Mouse (Mus musculus): ENCODE results near the gene Napa.
A peak's percentile ranks its signal among the peaks of the same experiment; 100 is the strongest.

The Napa gene

DNA sequence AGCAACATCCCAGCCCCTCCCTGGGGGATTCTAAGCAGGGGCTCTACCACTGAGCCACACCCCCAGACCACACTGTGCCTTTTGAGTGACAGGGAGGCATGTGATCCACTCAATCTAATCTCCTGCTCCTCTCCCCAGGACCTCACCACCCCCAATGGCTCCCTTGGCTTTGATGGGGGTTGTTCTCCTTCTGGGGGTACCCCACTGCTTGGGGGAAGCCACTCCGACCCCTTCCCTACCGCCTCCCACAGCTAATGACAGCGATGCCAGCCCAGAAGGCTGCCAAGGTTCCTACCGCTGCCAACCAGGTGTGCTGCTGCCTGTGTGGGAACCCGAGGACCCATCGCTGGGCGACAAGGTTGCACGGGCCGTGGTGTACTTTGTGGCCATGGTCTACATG lies 35.4 kb downstream of the Napa start:
- no peak for DNase-seq

DNA sequence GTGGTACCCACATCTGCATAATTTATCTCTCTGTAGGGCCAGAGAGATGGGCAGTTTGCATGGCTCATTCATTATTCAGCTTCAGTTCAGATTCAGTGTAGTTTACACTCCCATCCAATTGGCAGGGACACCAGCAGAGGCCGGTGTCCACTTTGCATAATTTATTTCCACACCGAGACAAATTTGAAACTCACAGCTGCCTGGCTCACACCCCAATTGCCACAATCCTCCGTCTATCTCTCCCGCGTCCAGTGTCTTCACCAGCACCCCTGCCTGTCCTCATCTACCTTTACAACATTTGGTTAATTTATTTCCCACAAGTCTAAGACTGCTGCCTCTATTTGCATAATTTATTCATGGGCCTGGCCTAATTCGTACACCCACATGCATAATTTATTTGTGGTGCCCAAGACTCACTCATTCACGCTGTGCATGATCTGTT lies 36.7 kb downstream of the Napa start:
- DNase-seq, result no peak

DNA sequence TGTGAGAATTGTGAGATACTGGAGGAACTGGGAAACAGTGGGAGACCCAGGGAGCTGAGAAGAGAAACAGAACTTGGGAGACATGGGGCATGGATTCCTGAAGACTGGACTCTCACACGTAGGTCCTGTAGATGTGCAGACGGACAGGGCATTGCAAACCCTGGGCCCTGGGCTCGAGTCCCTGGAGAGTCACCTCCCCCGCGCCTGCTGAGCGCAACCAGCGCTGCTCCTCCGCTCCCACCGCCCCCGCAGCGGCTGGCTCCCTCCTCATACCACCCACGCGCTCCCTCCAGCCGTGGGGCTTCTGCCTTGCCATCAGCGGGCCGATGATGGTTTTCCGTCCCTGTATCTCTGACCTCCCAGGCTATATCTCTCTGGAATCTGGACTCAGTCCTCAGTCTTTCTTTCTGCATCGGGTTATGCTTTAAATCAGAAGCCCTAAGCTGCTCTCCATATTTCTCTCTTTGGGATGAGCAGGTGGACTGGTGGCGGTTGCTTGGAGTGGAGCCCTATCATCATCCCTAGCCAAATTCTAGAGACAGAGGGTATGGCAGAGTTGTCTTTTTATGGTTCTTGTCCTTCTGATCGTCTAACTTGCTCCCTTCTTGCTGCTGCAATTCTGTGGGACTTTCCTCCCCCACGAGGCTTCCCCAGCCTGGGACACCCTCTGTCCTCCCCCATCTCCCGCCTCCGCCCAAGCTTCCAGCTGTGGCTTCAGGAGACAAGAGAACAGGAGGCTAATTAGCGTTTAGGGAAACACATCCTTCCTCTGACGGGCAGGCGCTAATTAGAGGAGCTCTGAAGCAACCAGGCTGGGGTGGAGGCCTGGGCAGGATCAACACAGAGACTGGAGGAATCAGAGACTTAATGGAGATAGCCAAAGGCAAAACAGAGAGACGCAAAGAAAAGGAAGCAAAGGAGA lies 48.5 kb downstream of the Napa start:
- peak; percentile 72 to 78 for DNase-seq

DNA sequence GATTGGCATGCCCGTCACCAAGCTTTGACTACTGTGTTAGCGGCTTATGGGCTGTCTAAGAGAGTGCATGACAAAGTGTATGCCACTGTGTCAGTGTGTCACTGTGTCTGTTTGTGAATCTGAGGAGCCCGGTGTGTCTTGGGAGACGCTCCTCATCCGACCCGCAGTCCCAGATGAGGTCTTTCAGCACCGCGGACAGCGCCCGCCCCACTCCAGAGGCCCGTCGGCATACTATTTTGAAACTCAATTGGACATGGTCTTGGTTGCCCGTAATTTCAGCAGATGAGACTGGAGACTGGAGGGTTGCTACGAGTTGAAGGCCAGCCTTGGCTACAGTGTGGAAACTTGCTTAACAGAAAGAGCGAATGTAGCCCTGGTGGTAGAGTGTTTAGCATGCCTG lies 49.4 kb downstream of the Napa start:
- peak in 1 of 2 experiments; percentile 36 for DNase-seq

GRCm38 (mm10) chr7:16149241-16149640 lies 51.0 kb downstream of the Napa start:
- peak; percentile 91 to 92 for DNase-seq

- no peak for DNase-seq
Measured at GRCm38 (mm10) chr7:16150191-16151145, 52.2 kb downstream of the Napa start.

DNA sequence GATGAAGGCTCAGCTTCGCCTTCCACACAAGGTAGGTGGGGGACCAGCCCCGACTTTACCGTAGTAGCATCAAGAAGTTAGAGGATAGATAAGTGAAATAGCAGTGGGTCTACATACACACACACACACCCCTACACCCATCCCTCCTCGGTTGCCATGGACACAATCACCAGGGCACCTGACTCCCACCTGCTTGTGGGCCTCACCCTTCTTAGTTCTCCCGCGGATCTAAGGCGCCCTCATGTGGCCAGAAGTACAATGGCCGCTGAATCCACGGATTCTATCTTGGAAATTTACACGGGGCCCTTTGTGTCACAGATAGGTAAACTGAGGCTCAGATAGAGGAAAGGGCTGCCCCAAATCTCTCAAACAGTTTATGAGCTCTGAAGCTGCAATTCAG lies 55.3 kb downstream of the Napa start:
- DNase-seq, result peak; percentile 71 to 80

- peak; percentile 60 to 67 for DNase-seq
Measured at GRCm38 (mm10) chr7:16155132-16155872, 57.0 kb downstream of the Napa start.

DNA sequence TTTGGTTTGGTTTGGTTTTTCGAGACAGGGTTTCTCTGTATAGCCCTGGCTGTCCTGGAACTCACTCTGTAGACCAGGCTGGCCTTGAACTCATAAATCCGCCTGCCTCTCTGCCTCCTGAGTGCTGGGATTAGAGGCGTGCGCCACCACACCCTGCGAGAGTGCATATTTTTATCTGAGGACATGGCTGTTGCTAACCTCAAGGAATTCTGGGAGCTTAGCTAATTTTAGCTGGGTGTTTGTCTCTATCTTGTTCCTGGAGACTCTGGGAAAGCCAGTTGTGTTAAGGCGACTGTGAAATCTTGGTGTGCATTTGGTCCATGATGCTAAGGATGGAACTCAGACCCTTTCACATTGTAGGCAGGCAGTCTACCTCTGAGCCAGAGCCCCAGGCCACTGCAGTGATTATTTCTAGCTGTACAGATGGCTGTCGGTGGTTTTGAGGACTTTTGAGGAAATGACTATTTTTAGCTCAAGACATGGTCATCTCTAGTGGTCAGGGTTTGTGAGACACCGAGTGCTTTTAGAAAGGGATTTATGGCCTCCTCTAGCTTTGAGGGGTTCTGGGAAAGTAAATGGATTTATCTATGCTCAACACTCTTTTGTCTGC lies 58.0 kb downstream of the Napa start:
- DNase-seq, result no peak

DNA sequence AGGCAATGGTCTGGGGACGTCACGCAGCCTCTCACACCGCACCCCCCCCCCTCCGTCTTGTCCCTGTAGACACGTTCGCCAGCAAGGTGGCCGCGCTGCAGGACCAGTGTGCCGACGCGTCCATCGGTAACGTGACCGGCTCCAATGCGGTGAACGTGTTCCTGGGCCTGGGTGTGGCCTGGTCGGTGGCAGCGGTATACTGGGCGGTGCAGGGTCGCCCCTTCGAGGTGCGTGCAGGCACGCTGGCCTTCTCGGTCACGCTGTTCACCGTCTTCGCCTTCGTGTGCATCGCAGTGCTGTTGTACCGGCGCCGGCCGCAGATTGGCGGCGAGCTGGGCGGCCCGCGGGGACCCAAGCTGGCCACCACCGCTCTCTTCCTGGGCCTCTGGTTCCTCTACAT lies 60.5 kb downstream of the Napa start:
- DNase-seq, result peak in 1 of 2 experiments; percentile 40

GRCm38 (mm10) chr7:16160702-16161101 lies 62.4 kb downstream of the Napa start:
- no peak for DNase-seq

DNA sequence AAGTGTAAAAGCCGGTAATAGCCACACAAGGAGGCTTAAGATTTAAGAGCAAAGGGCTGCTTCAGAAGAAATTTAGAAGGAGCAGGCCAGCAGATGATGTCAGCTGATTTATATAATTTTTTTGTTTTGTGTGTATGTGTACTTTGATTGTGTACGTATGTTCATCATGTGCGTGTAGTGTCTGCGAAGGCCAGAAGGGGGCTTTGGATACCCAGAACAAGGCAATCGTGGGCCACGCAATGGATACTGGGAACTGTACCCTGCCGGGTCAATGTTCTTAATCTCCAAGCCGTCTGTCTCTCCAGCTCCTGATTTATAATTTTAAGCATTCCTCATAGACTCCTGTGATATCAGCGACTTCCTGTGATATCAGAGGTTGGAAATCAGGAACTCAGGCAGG lies 63.0 kb downstream of the Napa start:
- DNase-seq, result no peak

DNA sequence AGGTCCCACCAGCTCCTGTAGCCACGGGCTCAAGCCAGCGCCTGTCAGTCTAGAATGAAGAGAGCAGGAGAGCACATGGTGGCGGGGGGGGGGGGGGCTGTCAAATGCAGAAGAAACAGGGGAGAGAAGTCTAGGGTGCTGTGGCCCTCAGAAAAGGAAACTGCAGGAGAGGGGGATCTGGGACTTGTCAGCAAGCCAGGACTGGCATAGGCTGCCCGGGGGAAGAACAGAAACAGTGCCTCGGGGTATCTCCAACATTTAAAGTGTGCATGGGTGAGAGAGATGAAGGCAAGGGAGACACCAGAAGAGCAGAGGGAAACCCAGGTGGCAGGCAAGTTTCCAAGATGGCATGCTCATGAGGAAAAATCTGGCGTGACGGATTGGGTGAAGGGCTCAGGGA lies 63.8 kb downstream of the Napa start:
- DNase-seq, result no peak

Data from cerebellum, postnatal 36 days (tissue).